In genomic region chr4:134587636-134588197, GRCm38 (mm10) we compare ENCODE assay signal across 16 mouse cellular contexts. TPM values are rescaled to one million over a fixed set of nuclear protein-coding genes. Genes with fewer than 3 reads are reported as not detected.
DNase-seq lines count a peak whose midpoint lies in the region; ATAC-seq and TF ChIP-seq lines count a peak whose summit lies in the region.
"Had no signal": no experiment of that assay in that cellular context is flagged by ENCODE, and none has a peak within 500 bp of the region (broad histone marks: within the 10 kb centered on the region; RNA-seq: fewer than 3 reads in every experiment).

No protein-coding gene starts in this region.

- H3K36me3 ChIP-seq in intestine, embryonic 15.5 days = no peaks in the 10 kb centered on the region
- no peaks in the 10 kb centered on the region for H3K36me3 ChIP-seq in intestine, postnatal 0 days (ENCODE audit: control insufficient read depth, insufficient read depth)
- H3K36me3 ChIP-seq in stomach, embryonic 16.5 days (ENCODE audit: control insufficient read depth, insufficient read depth, low read length) = no peaks in the 10 kb centered on the region
- H3K36me3 ChIP-seq in stomach, postnatal 0 days (ENCODE audit: control insufficient read depth, insufficient read depth, low read length) = no peaks in the 10 kb centered on the region
- H3K36me3 ChIP-seq: kidney, embryonic 15.5 days; liver, embryonic 15.5 days had no signal

- no peak for TF ChIP-seq CTCF in intestine, postnatal 0 days (IDR thresholded peaks at IDR 0.05; ENCODE audit: low read depth)
- TF ChIP-seq CTCF in stomach, postnatal 0 days (IDR thresholded peaks at IDR 0.05; ENCODE audit: low read depth) = no peak

- no peak overlapping the region for H3K27ac ChIP-seq in intestine, embryonic 15.5 days
- no peak overlapping the region for H3K27ac ChIP-seq in intestine, postnatal 0 days (ENCODE audit: low read depth, low read length)
- H3K27ac ChIP-seq in stomach, embryonic 16.5 days (ENCODE audit: low read length) = no peak overlapping the region
- H3K27ac ChIP-seq in stomach, postnatal 0 days (replicated peaks) = no peak overlapping the region
- H3K27ac ChIP-seq: heart, embryonic 13.5 days; hindbrain, embryonic 14.5 days; kidney, embryonic 15.5 days; layer of hippocampus, adult 2 months; liver, embryonic 15.5 days had no signal

- H3K9ac ChIP-seq in intestine, embryonic 15.5 days = no peak overlapping the region
- no peak overlapping the region for H3K9ac ChIP-seq in intestine, postnatal 0 days (ENCODE audit: low read depth, low read length)
- H3K9ac ChIP-seq in stomach, embryonic 16.5 days (ENCODE audit: low read length) = no peak overlapping the region
- no peak overlapping the region for H3K9ac ChIP-seq in stomach, postnatal 0 days (ENCODE audit: low read length)
- H3K9ac ChIP-seq: heart, embryonic 13.5 days; hindbrain, embryonic 14.5 days; kidney, embryonic 15.5 days; liver, embryonic 15.5 days had no signal

- H3K4me2 ChIP-seq in intestine, embryonic 15.5 days (replicated peaks) = no peak overlapping the region
- H3K4me2 ChIP-seq in intestine, postnatal 0 days (replicated peaks; ENCODE audit: low read depth) = no peak overlapping the region
- no peak overlapping the region for H3K4me2 ChIP-seq in stomach, embryonic 16.5 days (ENCODE audit: low read depth, low read length)
- no peak overlapping the region for H3K4me2 ChIP-seq in stomach, postnatal 0 days (replicated peaks; ENCODE audit: low read depth)
- H3K4me2 ChIP-seq: heart, embryonic 13.5 days; hindbrain, embryonic 14.5 days; kidney, embryonic 15.5 days; liver, embryonic 15.5 days had no signal

- peaks cover 10% of the 10 kb centered on the region for H3K4me1 ChIP-seq in intestine, embryonic 15.5 days (replicated peaks)
- no peaks in the 10 kb centered on the region for H3K4me1 ChIP-seq in intestine, postnatal 0 days (replicated peaks; ENCODE audit: control insufficient read depth, insufficient read depth, low read length)
- 0 out of 2 replicates have a peak, but pooled peaks cover 9% of the 10 kb centered on the region for H3K4me1 ChIP-seq in stomach, embryonic 16.5 days (ENCODE audit: control insufficient read depth, insufficient read depth, low read length)
- H3K4me1 ChIP-seq in stomach, postnatal 0 days (replicated peaks; ENCODE audit: control insufficient read depth, insufficient read depth) = no peaks in the 10 kb centered on the region

- DNase-seq in stomach, postnatal 0 days (ENCODE audit: low spot score) = no peak
- DNase-seq in adrenal gland, postnatal 36 days = peak; percentile 83 to 89
- no peak for DNase-seq in thymus, postnatal 14 days
- DNase-seq: cerebellum, adult 8-10 months; gastrocnemius, postnatal 10 days; thymus, postnatal 36 days had no signal

- H3K9me3 ChIP-seq in intestine, embryonic 15.5 days = no peaks in the 10 kb centered on the region
- H3K9me3 ChIP-seq in intestine, postnatal 0 days (ENCODE audit: control insufficient read depth) = no peaks in the 10 kb centered on the region
- no peaks in the 10 kb centered on the region for H3K9me3 ChIP-seq in stomach, embryonic 16.5 days (replicated peaks; ENCODE audit: control insufficient read depth, low read length)
- H3K9me3 ChIP-seq in stomach, postnatal 0 days (ENCODE audit: control insufficient read depth, low read length) = no peaks in the 10 kb centered on the region
- H3K9me3 ChIP-seq: heart, embryonic 13.5 days; kidney, embryonic 15.5 days; liver, embryonic 15.5 days had no signal

- 0 out of 2 replicates have a peak, but pooled peaks have one; percentile 41 for ATAC-seq in intestine, embryonic 15.5 days
- no peak for ATAC-seq in intestine, postnatal 0 days
- 0 out of 2 replicates have a peak, but pooled peaks have one; percentile 15 for ATAC-seq in stomach, embryonic 16.5 days (ENCODE audit: insufficient read depth, low FRiP score)
- no peak for ATAC-seq in stomach, postnatal 0 days (ENCODE audit: low FRiP score, low TSS enrichment)
- no peak for ATAC-seq in granulocyte monocyte progenitor cell, adult 5-6 weeks (replicated peaks; ENCODE audit: poor library complexity, severe bottlenecking)
- ATAC-seq: forebrain, embryonic 16.5 days had no signal

- TF ChIP-seq EP300 in stomach, postnatal 0 days (optimal IDR thresholded peaks at IDR 0.05) = no peak

- no peak overlapping the region for H3K4me3 ChIP-seq in intestine, embryonic 15.5 days (replicated peaks)
- no peak overlapping the region for H3K4me3 ChIP-seq in intestine, postnatal 0 days (ENCODE audit: low read depth, low read length)
- H3K4me3 ChIP-seq in stomach, embryonic 16.5 days (replicated peaks; ENCODE audit: low read length) = no peak overlapping the region
- no peak overlapping the region for H3K4me3 ChIP-seq in stomach, postnatal 0 days (ENCODE audit: low read depth, low read length)
- H3K4me3 ChIP-seq: heart, embryonic 13.5 days; kidney, embryonic 15.5 days; layer of hippocampus, adult 2 months; liver, embryonic 15.5 days had no signal

- H3K27me3 ChIP-seq in intestine, embryonic 15.5 days (replicated peaks) = no peaks in the 10 kb centered on the region
- H3K27me3 ChIP-seq in intestine, postnatal 0 days (replicated peaks; ENCODE audit: control insufficient read depth, insufficient read depth, low read length) = no peaks in the 10 kb centered on the region
- H3K27me3 ChIP-seq in stomach, embryonic 16.5 days (ENCODE audit: control insufficient read depth, insufficient read depth, low read length) = 0 out of 2 replicates have a peak, but pooled peaks cover 5% of the 10 kb centered on the region
- no peaks in the 10 kb centered on the region for H3K27me3 ChIP-seq in stomach, postnatal 0 days (ENCODE audit: control insufficient read depth, insufficient read depth, low read length)
- H3K27me3 ChIP-seq: heart, embryonic 13.5 days; kidney, embryonic 15.5 days; liver, embryonic 15.5 days had no signal

- WGBS in intestine, embryonic 15.5 days = 44% methylated on average over 11 of the region's 11 CpGs
- 51% methylated on average over 11 of the region's 11 CpGs for WGBS in intestine, postnatal 0 days
- 59% methylated on average over 11 of the region's 11 CpGs for WGBS in stomach, embryonic 16.5 days
- WGBS in stomach, postnatal 0 days = 54% methylated on average over 11 of the region's 11 CpGs

RNA-seq across cellular contexts. Expression of gene Selenon, which starts 35.8 kb away (rescaled TPM):
- polyA plus RNA-seq in intestine, embryonic 15.5 days (2015; fragmentation: Nextera tagmentation; extraction: Ambion mirVana) = 15.3 and 25.1 TPM in 2 replicates
- 5.7 and 6.8 TPM in 2 replicates for polyA plus RNA-seq in intestine, postnatal 0 days (2015; fragmentation: Nextera tagmentation; extraction: Ambion mirVana)
- 7.9 and 8.0 TPM in 2 replicates for polyA plus RNA-seq in stomach, embryonic 16.5 days (2015; fragmentation: Nextera tagmentation; extraction: Ambion mirVana)
- 8.6 and 12.1 TPM in 2 replicates for polyA plus RNA-seq in stomach, postnatal 0 days (2015; fragmentation: Nextera tagmentation; extraction: Ambion mirVana)
- 10 to 100 TPM; 28.8 to 36.9 TPM for total RNA-seq in adrenal gland, postnatal 36 days (2021)
- 32.4 and 32.8 TPM in 2 replicates for total RNA-seq in granulocyte monocyte progenitor cell, adult 5-6 weeks (2014; fragmentation: Nextera tagmentation)
- total RNA-seq in granulocyte monocyte progenitor cell, adult 5-6 weeks (2017) = 3.2 and 6.9 TPM in 2 replicates

RNA-seq across cellular contexts. Expression of gene Mtfr1l, which starts 52.5 kb away (rescaled TPM):
- polyA plus RNA-seq in intestine, embryonic 15.5 days (2015; fragmentation: Nextera tagmentation; extraction: Ambion mirVana) = 88.3 and 96.4 TPM in 2 replicates
- polyA plus RNA-seq in intestine, postnatal 0 days (2015; fragmentation: Nextera tagmentation; extraction: Ambion mirVana) = 84.5 and 88.1 TPM in 2 replicates
- 89.1 and 95.1 TPM in 2 replicates for polyA plus RNA-seq in stomach, embryonic 16.5 days (2015; fragmentation: Nextera tagmentation; extraction: Ambion mirVana)
- 64.7 and 70.3 TPM in 2 replicates for polyA plus RNA-seq in stomach, postnatal 0 days (2015; fragmentation: Nextera tagmentation; extraction: Ambion mirVana)
- total RNA-seq in adrenal gland, postnatal 36 days (2021) = 100 to 1,000 TPM; 128 to 136 TPM
- 64.6 and 67.4 TPM in 2 replicates for total RNA-seq in granulocyte monocyte progenitor cell, adult 5-6 weeks (2014; fragmentation: Nextera tagmentation)
- total RNA-seq in granulocyte monocyte progenitor cell, adult 5-6 weeks (2017) = 52.0 and 54.8 TPM in 2 replicates

Comparison
In these comparisons a context has a peak if more than half of its experiments do, and no peak if none do; other contexts are left out.
1. ATAC-seq: peak in intestine, embryonic 15.5 days (single experiment) and stomach, embryonic 16.5 days (single experiment); none in intestine, postnatal 0 days (single experiment), stomach, postnatal 0 days (single experiment) and granulocyte monocyte progenitor cell, adult 5-6 weeks (single experiment).
2. DNase-seq: peak in adrenal gland, postnatal 36 days (2 of 2); none in stomach, postnatal 0 days (single experiment) and thymus, postnatal 14 days (single experiment).